Mouse (Mus musculus): ENCODE results near the gene Secisbp2. TPM values are rescaled to one million over a fixed set of nuclear protein-coding genes. Genes with fewer than 3 reads are reported as not detected.

Secisbp2 gene
- polyA plus RNA-seq, 1 experiment from 2014 or later = 38.5 TPM

DNA sequence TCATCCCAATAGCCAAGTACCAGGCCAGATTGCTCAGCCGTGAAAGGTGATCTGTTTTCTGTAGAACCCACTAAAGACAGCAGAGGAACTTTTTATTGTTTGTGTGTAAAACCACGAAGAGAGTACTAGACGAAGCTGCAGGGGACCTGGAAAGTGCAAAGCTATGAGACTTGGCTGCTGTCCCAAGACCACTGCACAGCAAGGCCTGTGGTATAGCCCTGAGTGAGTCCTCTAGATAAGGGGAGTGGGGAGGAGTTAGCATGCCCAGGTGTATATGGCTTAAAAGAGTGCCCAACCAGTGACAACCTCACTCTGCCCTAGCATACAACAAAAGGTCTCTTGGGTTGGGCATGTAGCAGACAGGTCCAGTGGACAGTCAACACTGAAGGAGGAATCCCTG lies 37.2 kb downstream of the Secisbp2 start:
- 52% methylated on average over 3 of the region's 3 CpGs for WGBS
- no peak overlapping the region for H3K9ac ChIP-seq (ENCODE audit: low read depth, low read length)
- H3K27me3 ChIP-seq (ENCODE audit: control insufficient read depth, insufficient read depth, low read length) = no peaks in the 10 kb centered on the region
- ATAC-seq (ENCODE audit: low FRiP score, low TSS enrichment) = no peak
- no peaks in the 10 kb centered on the region for H3K4me1 ChIP-seq (ENCODE audit: control insufficient read depth, insufficient read depth, low read length)
- no peak overlapping the region for H3K4me3 ChIP-seq (ENCODE audit: low read length)
- H3K27ac ChIP-seq (ENCODE audit: low read depth, low read length) = no peak overlapping the region
- no peaks in the 10 kb centered on the region for H3K9me3 ChIP-seq (ENCODE audit: control insufficient read depth, low read length)
- H3K4me2 ChIP-seq (replicated peaks; ENCODE audit: low read depth, low read length) = no peak overlapping the region
- H3K36me3 ChIP-seq (ENCODE audit: control insufficient read depth, insufficient read depth, low read length) = peaks cover 34% of the 10 kb centered on the region

- Histone ChIP-seq H3K27me3 (ENCODE audit: control insufficient read depth, insufficient read depth, low read length) (no peaks in the 10 kb centered on the region), H3K4me3 (ENCODE audit: low read length) (no peak overlapping the region), H3K4me2 (replicated peaks; ENCODE audit: low read depth, low read length) (no peak overlapping the region), H3K9ac (ENCODE audit: low read depth, low read length) (no peak overlapping the region), H3K27ac (ENCODE audit: low read depth, low read length) (no peak overlapping the region), H3K36me3 (ENCODE audit: control insufficient read depth, insufficient read depth, low read length) (no peaks in the 10 kb centered on the region), H3K4me1 (ENCODE audit: control insufficient read depth, insufficient read depth, low read length) (no peaks in the 10 kb centered on the region), H3K9me3 (ENCODE audit: control insufficient read depth, low read length) (no peaks in the 10 kb centered on the region)
- no peak for ATAC-seq (ENCODE audit: low FRiP score, low TSS enrichment)
Observed at GRCm38 (mm10) chr13:51696481-51696880, 45.0 kb downstream of the Secisbp2 start.

- no peaks in the 10 kb centered on the region for H3K9me3 ChIP-seq (ENCODE audit: control insufficient read depth, low read length)
- no peaks in the 10 kb centered on the region for H3K36me3 ChIP-seq (ENCODE audit: control insufficient read depth, insufficient read depth, low read length)
- WGBS = 78% methylated on average over 6 of the region's 6 CpGs
- no peak overlapping the region for H3K27ac ChIP-seq (ENCODE audit: low read depth, low read length)
- no peaks in the 10 kb centered on the region for H3K4me1 ChIP-seq (ENCODE audit: control insufficient read depth, insufficient read depth, low read length)
- no peak overlapping the region for H3K4me3 ChIP-seq (ENCODE audit: low read length)
- H3K4me2 ChIP-seq (replicated peaks; ENCODE audit: low read depth, low read length) = no peak overlapping the region
- H3K9ac ChIP-seq (ENCODE audit: low read depth, low read length) = no peak overlapping the region
- ATAC-seq (ENCODE audit: low FRiP score, low TSS enrichment) = no peak
- no peaks in the 10 kb centered on the region for H3K27me3 ChIP-seq (ENCODE audit: control insufficient read depth, insufficient read depth, low read length)
Observed at GRCm38 (mm10) chr13:51697455-51697854, 46.0 kb downstream of the Secisbp2 start.

DNA sequence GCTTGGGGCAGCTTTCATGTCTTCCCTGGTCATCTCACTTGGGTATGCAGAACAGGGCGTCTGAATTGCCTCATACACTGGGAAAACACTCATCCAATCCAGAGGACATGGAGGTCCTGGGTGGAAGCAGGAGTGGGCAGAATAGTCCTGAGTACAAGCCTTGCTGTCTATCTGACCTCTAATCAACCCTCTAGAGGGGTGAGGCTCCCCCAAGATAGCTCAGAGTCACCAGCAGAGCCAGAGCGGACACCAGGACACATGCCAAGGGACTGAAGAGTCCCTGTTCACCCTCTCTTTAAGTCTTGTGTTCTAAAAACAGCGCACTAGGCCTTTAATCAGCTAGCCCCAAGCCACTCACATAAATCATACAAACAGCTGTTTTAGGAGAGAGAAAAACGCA lies 46.4 kb downstream of the Secisbp2 start:
- 52% methylated on average over 4 of the region's 4 CpGs for WGBS
- Histone ChIP-seq H3K36me3 (ENCODE audit: control insufficient read depth, insufficient read depth, low read length) (0 out of 2 replicates have a peak, but pooled peaks cover 1% of the 10 kb centered on the region), H3K9ac (ENCODE audit: low read depth, low read length) (no peak overlapping the region)

DNA sequence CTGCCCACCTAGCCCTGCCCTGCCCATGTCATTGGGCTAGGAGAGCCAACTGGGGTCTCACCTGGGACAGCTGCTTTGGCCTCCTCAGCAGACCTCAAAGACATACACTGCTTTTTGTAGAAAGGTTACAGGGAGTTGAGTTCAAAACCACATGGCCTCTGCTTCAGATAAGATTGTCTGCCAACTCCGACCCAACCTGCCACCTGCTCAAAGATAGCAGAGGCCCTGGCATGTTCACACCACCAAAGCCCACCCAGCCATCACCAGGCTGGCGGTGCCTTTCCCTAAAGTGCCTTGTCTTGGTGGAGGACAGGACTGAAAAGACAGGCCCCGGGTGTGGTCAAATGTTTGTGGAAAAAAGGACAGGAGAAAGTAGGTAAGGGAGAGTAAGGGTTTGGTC lies 46.8 kb downstream of the Secisbp2 start:
- Histone ChIP-seq H3K27ac (ENCODE audit: low read depth, low read length) (no peak overlapping the region), H3K36me3 (ENCODE audit: control insufficient read depth, insufficient read depth, low read length) (peaks cover 5% of the 10 kb centered on the region; the same call in 1 of the 2 replicates), H3K9me3 (ENCODE audit: control insufficient read depth, low read length) (no peaks in the 10 kb centered on the region), H3K4me2 (replicated peaks; ENCODE audit: low read depth, low read length) (no peak overlapping the region), H3K9ac (ENCODE audit: low read depth, low read length) (no peak overlapping the region), H3K27me3 (ENCODE audit: control insufficient read depth, insufficient read depth, low read length) (no peaks in the 10 kb centered on the region), H3K4me1 (ENCODE audit: control insufficient read depth, insufficient read depth, low read length) (no peaks in the 10 kb centered on the region), H3K4me3 (ENCODE audit: low read length) (no peak overlapping the region)
- 89% methylated on average over 3 of the region's 3 CpGs for WGBS
- no peak for ATAC-seq (ENCODE audit: low FRiP score, low TSS enrichment)

More for the DNA sequence above, 46.4 kb downstream of the Secisbp2 start:
- Histone ChIP-seq H3K4me3 (ENCODE audit: low read length) (no peak overlapping the region), H3K27ac (ENCODE audit: low read depth, low read length) (no peak overlapping the region), H3K4me2 (replicated peaks; ENCODE audit: low read depth, low read length) (no peak overlapping the region), H3K27me3 (ENCODE audit: control insufficient read depth, insufficient read depth, low read length) (no peaks in the 10 kb centered on the region), H3K9me3 (ENCODE audit: control insufficient read depth, low read length) (no peaks in the 10 kb centered on the region), H3K4me1 (ENCODE audit: control insufficient read depth, insufficient read depth, low read length) (no peaks in the 10 kb centered on the region)
- no peak for ATAC-seq (ENCODE audit: low FRiP score, low TSS enrichment)

- 88% methylated on average over 5 of the region's 5 CpGs for WGBS
Observed at GRCm38 (mm10) chr13:51703893-51704292, 52.4 kb downstream of the Secisbp2 start.

GRCm38 (mm10) chr13:51705882-51706854 lies 54.7 kb downstream of the Secisbp2 start:
- Histone ChIP-seq H3K9ac (ENCODE audit: low read depth, low read length) (no peak overlapping the region), H3K4me2 (replicated peaks; ENCODE audit: low read depth, low read length) (peak overlapping the region; percentile 30), H3K27ac (ENCODE audit: low read depth, low read length) (no peak overlapping the region), H3K4me1 (ENCODE audit: control insufficient read depth, insufficient read depth, low read length) (0 out of 2 replicates have a peak, but pooled peaks cover 2% of the 10 kb centered on the region), H3K9me3 (ENCODE audit: control insufficient read depth, low read length) (no peaks in the 10 kb centered on the region), H3K27me3 (ENCODE audit: control insufficient read depth, insufficient read depth, low read length) (no peaks in the 10 kb centered on the region), H3K36me3 (ENCODE audit: control insufficient read depth, insufficient read depth, low read length) (peaks cover 5% of the 10 kb centered on the region; the same call in 1 of the 2 replicates), H3K4me3 (ENCODE audit: low read length) (no peak overlapping the region)
- 31% methylated on average over 22 of the region's 22 CpGs for WGBS
- peak; percentile 72 for ATAC-seq (ENCODE audit: low FRiP score, low TSS enrichment)

More at GRCm38 (mm10) chr13:51703893-51704292, 52.4 kb downstream of the Secisbp2 start:
- H3K9me3 ChIP-seq (ENCODE audit: control insufficient read depth, low read length) = no peaks in the 10 kb centered on the region
- H3K4me2 ChIP-seq (replicated peaks; ENCODE audit: low read depth, low read length) = no peak overlapping the region
- H3K27me3 ChIP-seq (ENCODE audit: control insufficient read depth, insufficient read depth, low read length) = no peaks in the 10 kb centered on the region
- 0 out of 2 replicates have a peak, but pooled peaks cover 2% of the 10 kb centered on the region for H3K4me1 ChIP-seq (ENCODE audit: control insufficient read depth, insufficient read depth, low read length)
- ATAC-seq (ENCODE audit: low FRiP score, low TSS enrichment) = no peak
- no peak overlapping the region for H3K4me3 ChIP-seq (ENCODE audit: low read length)
- no peak overlapping the region for H3K9ac ChIP-seq (ENCODE audit: low read depth, low read length)
- H3K36me3 ChIP-seq (ENCODE audit: control insufficient read depth, insufficient read depth, low read length) = peaks cover 5% of the 10 kb centered on the region; the same call in 1 of the 2 replicates
- no peak overlapping the region for H3K27ac ChIP-seq (ENCODE audit: low read depth, low read length)

GRCm38 (mm10) chr13:51710738-51711137 lies 59.2 kb downstream of the Secisbp2 start:
- no peak for ATAC-seq (ENCODE audit: low FRiP score, low TSS enrichment)
- Histone ChIP-seq H3K4me3 (ENCODE audit: low read length) (no peak overlapping the region), H3K9me3 (ENCODE audit: control insufficient read depth, low read length) (no peaks in the 10 kb centered on the region), H3K4me1 (ENCODE audit: control insufficient read depth, insufficient read depth, low read length) (0 out of 2 replicates have a peak, but pooled peaks cover 2% of the 10 kb centered on the region), H3K27me3 (ENCODE audit: control insufficient read depth, insufficient read depth, low read length) (no peaks in the 10 kb centered on the region), H3K4me2 (replicated peaks; ENCODE audit: low read depth, low read length) (no peak overlapping the region), H3K36me3 (ENCODE audit: control insufficient read depth, insufficient read depth, low read length) (peaks cover 4% of the 10 kb centered on the region; the same call in 1 of the 2 replicates), H3K9ac (ENCODE audit: low read depth, low read length) (no peak overlapping the region), H3K27ac (ENCODE audit: low read depth, low read length) (no peak overlapping the region)
- 71% methylated on average over 7 of the region's 7 CpGs for WGBS

DNA sequence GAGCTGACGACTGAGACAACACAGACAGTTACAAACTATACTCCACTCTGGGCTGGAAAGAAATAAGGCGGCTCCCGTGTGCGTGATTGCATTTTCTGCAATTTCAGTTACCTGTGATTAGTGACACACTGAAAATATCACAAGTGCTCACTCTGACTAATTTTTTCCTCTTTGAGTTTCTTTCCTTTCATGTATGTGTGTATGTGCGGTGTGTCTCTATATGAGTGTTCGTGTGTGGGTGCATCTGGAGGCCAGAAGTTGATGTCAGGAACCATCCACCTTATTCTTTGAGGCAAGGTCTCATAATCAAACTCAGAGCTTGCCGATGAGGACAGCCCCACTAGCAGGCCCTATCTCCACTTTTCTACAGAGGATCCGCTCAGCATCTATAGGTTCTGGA lies 60.5 kb downstream of the Secisbp2 start:
- H3K27me3 ChIP-seq (ENCODE audit: control insufficient read depth, insufficient read depth, low read length) = no peaks in the 10 kb centered on the region
- no peaks in the 10 kb centered on the region for H3K4me1 ChIP-seq (ENCODE audit: control insufficient read depth, insufficient read depth, low read length)
- H3K9ac ChIP-seq (ENCODE audit: low read depth, low read length) = no peak overlapping the region
- ATAC-seq (ENCODE audit: low FRiP score, low TSS enrichment) = no peak
- H3K36me3 ChIP-seq (ENCODE audit: control insufficient read depth, insufficient read depth, low read length) = peaks cover 4% of the 10 kb centered on the region; the same call in 1 of the 2 replicates
- no peak overlapping the region for H3K27ac ChIP-seq (ENCODE audit: low read depth, low read length)
- no peak overlapping the region for H3K4me2 ChIP-seq (replicated peaks; ENCODE audit: low read depth, low read length)
- H3K4me3 ChIP-seq (ENCODE audit: low read length) = no peak overlapping the region
- no peaks in the 10 kb centered on the region for H3K9me3 ChIP-seq (ENCODE audit: control insufficient read depth, low read length)
- 94% methylated on average over 8 of the region's 8 CpGs for WGBS

All from kidney, embryonic 14.5 days (tissue).